Mouse (Mus musculus) erythroblast, embryonic 14.5 days (primary cell): ENCODE data around the gene Golgb1. TPM values are rescaled to one million over a fixed set of nuclear protein-coding genes. Genes with fewer than 3 reads are reported as not detected.
A peak's percentile ranks its signal among the peaks of the same experiment; 100 is the strongest.
"Not testable (repeated sequence)": the region's sequence is repeated elsewhere in the genome, so short reads cannot be mapped to it uniquely, and the experiment has no call there.

Experiments
- H3K27me3 ChIP-seq: 2 replicates; pipeline ENCODE4 v1.6.1; 2012; ENCODE audit warnings: inconsistent platforms; ENCODE audit not compliant: control insufficient read depth
- H3K36me3 ChIP-seq: 2 replicates; pipeline ENCODE4 v1.6.1; 2012; ENCODE audit warnings: mild to moderate bottlenecking, inconsistent platforms; ENCODE audit not compliant: control insufficient read depth
- H3K4me1 ChIP-seq: 2 replicates; pipeline ENCODE4 v1.6.1; 2012; ENCODE audit warnings: inconsistent platforms; ENCODE audit not compliant: control insufficient read depth
- H3K4me3 ChIP-seq: replicated peaks from 2 replicates; pipeline ENCODE3; 2012; ENCODE audit warnings: moderate library complexity, mild to moderate bottlenecking, inconsistent platforms
- H3K9me3 ChIP-seq: 2 replicates; pipeline ENCODE4 v1.6.1; 2012; ENCODE audit warnings: low read length, inconsistent platforms, mixed read lengths; ENCODE audit not compliant: control insufficient read depth
- GATA1 ChIP-seq: IDR thresholded peaks from 2 replicates; pipeline ENCODE4 v1.6.1; 2012; ENCODE audit warnings: low read length, inconsistent platforms, mixed read lengths
- TAL1 ChIP-seq: IDR thresholded peaks from 3 replicates; pipeline ENCODE4 v1.6.1; 2012; ENCODE audit warnings: low read length, inconsistent platforms, mixed read lengths
- polyA plus RNA-seq: library from polyadenylated mRNA; stranded (reverse); fragments of >175 nt; gene quantifications from 2 replicates; pipeline ENCODE4 v1.2.3, GENCODE M21; 2012

Golgb1 gene
- polyA plus RNA-seq = 1.5 and 2.3 TPM in 2 replicates

DNA sequence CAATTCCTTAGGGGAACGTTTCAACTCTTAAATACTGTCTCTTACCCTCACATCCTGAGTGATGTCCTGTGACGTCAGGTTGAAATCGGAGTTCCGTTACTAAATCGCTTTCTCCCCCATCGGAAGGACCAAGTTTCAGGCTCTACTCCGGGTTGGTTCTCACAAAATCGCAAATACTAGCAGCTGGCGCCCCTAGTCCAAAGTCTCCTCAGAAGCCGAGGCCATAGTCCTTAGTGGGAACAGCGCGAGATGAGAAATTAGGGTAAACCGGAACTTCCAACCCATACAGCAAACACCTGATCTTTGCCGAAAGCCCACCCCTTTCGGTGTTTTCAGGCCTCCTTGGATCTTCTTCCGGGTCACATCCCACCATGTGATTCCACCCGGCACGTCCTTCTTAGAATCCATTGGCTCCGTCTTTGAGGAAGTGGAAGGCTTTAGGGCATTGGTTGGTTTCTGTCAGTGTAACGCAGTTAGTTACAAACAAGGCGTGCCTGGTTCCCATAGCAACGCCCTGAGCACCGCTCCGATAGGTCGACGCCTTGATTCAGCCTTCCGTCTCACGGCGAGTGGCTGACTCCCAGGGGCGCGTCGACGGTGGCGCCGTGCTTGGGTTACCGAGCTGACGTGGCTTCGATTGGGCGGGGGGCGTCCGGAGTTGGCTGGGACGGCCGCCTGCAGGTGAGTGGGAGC, at the start of gene Golgb1, which contains the start of gene Eaf2:
Gene Golgb1, plus strand, starts transcription at position 558 of the 693 bp plus-strand sequence.
Gene Eaf2, minus strand, starts transcription at position 421 of the 693 bp plus-strand sequence.
- Histone ChIP-seq H3K9me3 (no peaks in the 10 kb centered on the region), H3K27me3 (no peaks in the 10 kb centered on the region), H3K36me3 (peaks cover 17% of the 10 kb centered on the region), H3K4me1 (peaks cover 34% of the 10 kb centered on the region), H3K4me3 (peak within 1 kb of the TSS; percentile 94)
- TF ChIP-seq GATA1 = no peak
- no peak for TF ChIP-seq TAL1

DNA sequence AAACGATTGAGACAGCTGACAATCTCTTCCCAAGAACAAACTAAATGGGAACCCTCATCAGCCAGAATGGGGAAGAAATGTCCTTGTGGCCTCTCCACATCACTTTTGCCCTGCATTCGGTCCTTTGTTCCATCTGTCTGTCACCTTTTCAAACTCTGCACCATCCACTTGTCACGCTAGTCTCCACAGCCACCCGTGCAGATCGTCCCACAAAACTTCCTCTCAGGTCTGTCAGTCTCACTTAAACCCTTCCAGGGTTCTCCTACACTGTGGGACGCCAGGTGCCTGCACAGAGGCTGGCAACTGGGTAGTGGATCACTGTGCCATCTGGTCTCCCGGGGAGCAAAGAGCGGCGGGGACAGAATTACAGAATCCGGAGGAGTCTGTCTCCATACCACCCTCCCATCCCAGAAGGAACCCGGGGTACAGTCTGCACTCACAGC, 47.3 kb upstream of the Golgb1 start:
- Histone ChIP-seq H3K9me3 (no peaks in the 10 kb centered on the region), H3K4me3 (peak overlapping the region; percentile 89), H3K4me1 (peaks cover 15% of the 10 kb centered on the region), H3K27me3 (peaks cover 23% of the 10 kb centered on the region), H3K36me3 (no peaks in the 10 kb centered on the region)
- TF ChIP-seq TAL1 (no peak), GATA1 (no peak)

DNA sequence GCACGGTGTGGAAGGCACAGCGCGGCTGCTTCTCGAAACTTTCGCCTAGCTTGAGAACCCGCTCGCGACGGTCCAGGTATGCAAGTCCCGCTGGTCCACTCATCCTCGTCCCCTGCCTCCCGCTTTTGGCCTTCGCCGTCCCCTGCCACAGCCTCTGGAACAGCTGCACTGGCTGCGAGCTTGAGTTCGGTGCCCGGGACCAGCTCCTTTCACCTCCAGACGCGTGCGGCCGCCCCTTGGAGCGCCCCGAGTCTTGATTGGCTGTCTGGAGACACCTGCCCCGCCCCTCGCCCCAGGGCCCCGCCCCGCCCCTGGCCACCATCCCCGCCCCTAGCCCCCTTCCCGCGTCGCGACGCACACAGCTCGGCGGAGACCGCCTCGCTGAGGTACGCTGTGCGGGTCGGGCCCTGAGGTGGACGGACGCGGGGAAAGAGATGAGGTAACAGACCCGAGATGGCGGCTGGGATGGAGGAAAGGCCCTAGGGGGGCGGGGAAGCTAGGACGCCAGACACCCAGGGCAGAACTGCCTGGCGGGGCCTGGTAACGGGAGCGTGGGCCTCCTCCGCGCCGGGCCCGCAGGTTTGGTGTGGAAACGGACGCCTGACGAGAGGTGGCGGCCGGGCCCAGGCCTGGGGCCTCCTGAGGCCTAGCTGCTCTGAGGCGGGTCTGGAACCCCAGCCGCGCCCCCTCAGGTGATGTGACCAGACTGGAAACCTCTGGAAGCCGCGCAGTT, 46.7 kb upstream of the Golgb1 start, which contains the start of gene Iqcb1:
Gene Iqcb1, plus strand, starts transcription at position 332 of the 733 bp plus-strand sequence.
- Histone ChIP-seq H3K4me3 (peak within 1 kb of the TSS; percentile 89), H3K4me1 (peaks cover 15% of the 10 kb centered on the region), H3K36me3 (no peaks in the 10 kb centered on the region), H3K27me3 (peaks cover 23% of the 10 kb centered on the region), H3K9me3 (no peaks in the 10 kb centered on the region)
- TF ChIP-seq GATA1 (no peak), TAL1 (no peak)

DNA sequence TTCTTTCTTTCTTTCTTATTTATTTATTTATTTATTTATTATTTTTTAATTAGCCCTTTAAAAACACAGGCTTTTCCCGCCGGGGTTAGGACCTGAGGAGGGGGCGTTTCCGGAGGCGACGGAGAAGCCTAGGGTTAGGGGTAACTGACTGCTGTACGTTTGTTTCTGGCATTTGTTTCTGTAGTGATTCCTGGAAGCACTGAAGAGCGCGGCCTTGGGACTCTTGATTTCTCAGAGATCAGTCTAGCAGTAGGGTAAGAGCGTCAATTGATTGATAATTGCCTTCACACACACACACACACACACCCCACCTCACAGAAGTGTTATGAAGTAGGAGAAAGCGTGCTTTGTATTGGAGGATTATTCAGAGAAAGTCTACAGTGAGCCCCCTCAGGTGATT, 46.1 kb upstream of the Golgb1 start:
- Histone ChIP-seq H3K4me1 (peaks cover 15% of the 10 kb centered on the region), H3K27me3 (peaks cover 23% of the 10 kb centered on the region), H3K36me3 (no peaks in the 10 kb centered on the region), H3K9me3 (no peaks in the 10 kb centered on the region), H3K4me3 (peak overlapping the region; percentile 89)
- TF ChIP-seq GATA1 (no peak), TAL1 (no peak)

DNA sequence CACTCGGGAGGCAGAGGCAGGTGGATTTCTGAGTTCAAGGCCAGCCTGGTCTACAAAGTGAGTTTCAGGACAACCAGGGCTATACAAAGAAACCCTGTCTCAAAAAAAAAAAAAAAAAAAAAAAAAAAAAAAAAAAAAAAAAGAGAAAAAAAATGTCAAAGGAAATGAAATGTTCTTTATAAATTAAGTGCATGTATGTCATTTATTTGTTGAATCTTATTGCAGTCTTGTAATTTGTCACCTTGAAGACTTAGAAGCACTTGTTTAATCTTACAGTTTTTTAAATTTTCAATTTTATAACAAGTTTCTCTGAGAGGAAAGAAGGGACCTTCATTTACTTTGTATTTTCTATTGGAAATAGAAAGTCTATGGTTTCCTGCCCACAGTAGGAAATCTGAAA, 28.0 kb upstream of the Golgb1 start:
- not testable (repeated sequence) for H3K27me3 ChIP-seq, H3K9me3 ChIP-seq, H3K4me1 ChIP-seq, H3K4me3 ChIP-seq, H3K36me3 ChIP-seq

DNA sequence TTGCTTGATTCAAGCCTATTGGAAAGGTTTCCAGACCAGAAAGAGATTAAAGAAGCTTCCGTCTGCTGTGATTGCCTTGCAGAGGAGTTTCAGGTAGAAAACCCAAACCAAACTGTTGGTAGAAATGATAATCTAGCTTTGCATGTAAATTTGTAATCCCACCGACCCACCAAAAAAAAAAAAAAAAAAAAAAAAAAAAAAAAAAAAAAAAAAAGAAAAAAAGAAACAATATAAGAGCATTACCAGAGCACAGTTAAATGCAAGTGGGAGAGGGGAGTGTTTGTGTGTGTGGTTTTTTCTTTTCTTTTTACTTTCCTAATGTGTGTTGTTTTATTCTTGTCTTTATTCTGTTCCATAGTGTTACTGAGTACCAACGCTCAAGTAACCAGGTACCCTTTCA, 23.7 kb upstream of the Golgb1 start:
- H3K9me3 ChIP-seq = no peaks in the 10 kb centered on the region
- no peaks in the 10 kb centered on the region for H3K4me1 ChIP-seq
- H3K27me3 ChIP-seq = no peaks in the 10 kb centered on the region
- TF ChIP-seq GATA1 (no peak), TAL1 (no peak)
- peaks cover 3% of the 10 kb centered on the region for H3K36me3 ChIP-seq
- H3K4me3 ChIP-seq = no peak overlapping the region

DNA sequence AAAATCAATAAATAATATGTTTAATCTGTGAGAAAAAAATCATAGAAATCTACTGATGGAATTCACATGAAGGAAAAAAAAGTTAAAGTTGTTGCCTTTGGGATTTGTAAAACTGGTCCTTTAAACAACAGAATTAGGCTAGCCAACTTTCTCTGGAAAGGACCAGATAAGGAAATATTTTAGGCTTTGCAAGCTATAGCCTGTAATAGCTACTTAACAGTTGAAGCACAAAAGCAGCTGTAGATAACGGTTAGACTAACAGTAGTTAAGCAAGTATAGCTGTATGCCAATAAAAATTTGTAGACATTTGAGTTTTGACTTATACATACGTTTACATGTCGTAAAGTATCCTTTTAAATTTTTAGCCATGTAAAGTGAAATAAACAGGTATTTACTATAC, 11.4 kb upstream of the Golgb1 start:
- Histone ChIP-seq H3K36me3 (peaks cover 18% of the 10 kb centered on the region), H3K4me3 (no peak overlapping the region), H3K27me3 (no peaks in the 10 kb centered on the region), H3K9me3 (no peaks in the 10 kb centered on the region), H3K4me1 (no peaks in the 10 kb centered on the region)
- TF ChIP-seq GATA1 = no peak

DNA sequence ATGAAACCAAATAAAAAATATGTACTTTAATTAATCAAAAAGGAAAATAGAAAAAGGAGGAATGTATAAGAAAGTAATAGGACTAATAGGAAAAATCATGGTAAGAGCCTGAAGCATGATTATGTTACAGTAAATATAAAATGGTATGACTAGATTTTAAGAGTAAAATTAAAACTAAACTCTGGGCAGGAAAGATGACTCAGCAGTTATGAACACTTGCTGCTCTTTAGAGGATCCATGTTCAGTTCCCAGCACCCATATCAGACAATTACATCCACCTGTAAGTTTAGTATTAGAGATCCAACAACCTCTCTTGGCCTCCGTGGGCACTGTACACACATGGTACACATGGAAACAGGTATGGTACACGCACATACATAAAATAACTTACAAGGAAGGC, 5.5 kb upstream of the Golgb1 start:
- Histone ChIP-seq H3K9me3 (no peaks in the 10 kb centered on the region), H3K27me3 (no peaks in the 10 kb centered on the region), H3K36me3 (peaks cover 31% of the 10 kb centered on the region), H3K4me3 (no peak overlapping the region), H3K4me1 (peaks cover 7% of the 10 kb centered on the region)
- TF ChIP-seq TAL1 (no peak), GATA1 (no peak)

DNA sequence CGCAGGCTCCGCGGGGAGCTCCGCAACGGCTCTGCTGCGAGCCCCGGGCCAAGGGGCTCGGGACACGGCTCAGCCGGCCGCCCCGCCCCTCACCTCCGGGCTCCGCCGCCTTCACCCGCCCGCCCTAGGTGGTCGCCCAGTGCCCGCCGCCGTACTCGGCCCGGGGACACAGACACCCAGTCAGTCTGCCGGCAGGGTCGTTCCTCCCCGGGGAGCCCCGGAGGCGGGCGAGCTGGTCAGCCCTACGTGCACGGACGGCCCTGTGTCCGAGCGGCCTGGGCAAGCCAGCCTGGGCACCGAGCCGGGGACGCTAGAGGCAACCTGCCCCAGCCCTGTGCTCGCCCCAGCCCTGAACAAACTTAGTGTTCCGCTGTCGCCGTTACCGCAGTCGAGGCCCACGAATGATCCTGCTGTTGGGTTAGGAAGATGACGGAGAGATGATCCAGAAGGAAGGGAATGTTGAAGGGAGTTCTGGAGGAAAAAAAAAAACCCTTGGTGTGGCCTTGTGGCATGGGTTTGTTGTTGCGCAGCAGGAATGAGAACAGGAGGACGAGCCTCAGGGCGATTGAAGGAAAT, 424 bp downstream of the Golgb1 start:
- TF ChIP-seq GATA1 = no peak
- Histone ChIP-seq H3K9me3 (no peaks in the 10 kb centered on the region), H3K27me3 (no peaks in the 10 kb centered on the region), H3K4me3 (peak overlapping the region; percentile 94), H3K36me3 (peaks cover 16% of the 10 kb centered on the region), H3K4me1 (peaks cover 37% of the 10 kb centered on the region)
